Mouse (Mus musculus): ENCODE results near the gene Rab4a. TPM values are rescaled to one million over a fixed set of nuclear protein-coding genes. Genes with fewer than 3 reads are reported as not detected.

Rab4a gene
- total RNA-seq, 1 experiment from 2014 or later, result 20.0 TPM

GRCm38 (mm10) chr8:123813173-123813891 lies 7.5 kb downstream of the Rab4a start:
- peak; percentile 34 for DNase-seq

- DNase-seq, result no peak
Observed at GRCm38 (mm10) chr8:123813892-123814266, 8.1 kb downstream of the Rab4a start.

DNA sequence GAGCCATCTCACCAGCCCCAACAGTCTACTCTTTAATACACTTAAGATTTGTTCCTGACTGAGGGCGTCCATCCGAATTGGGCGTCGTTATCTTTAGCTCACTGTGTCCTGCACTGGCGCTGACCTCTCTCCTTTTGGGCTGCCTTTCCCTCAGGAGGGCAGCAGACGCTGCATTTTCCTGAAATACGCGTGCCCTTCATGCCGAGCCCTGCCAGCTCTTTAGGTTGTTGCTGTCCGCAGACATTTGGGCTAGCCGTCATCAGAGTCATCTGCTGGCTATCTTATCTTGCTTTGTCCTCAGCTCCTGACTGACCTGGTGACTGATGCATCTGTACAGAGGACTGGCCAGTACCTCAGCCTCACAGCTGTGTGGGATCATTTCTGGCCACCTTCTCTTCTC lies 9.5 kb downstream of the Rab4a start:
- no peak for DNase-seq

GRCm38 (mm10) chr8:123816939-123817338 lies 11.2 kb downstream of the Rab4a start:
- DNase-seq, result no peak

GRCm38 (mm10) chr8:123817747-123818146 lies 12.0 kb downstream of the Rab4a start:
- no peak for DNase-seq

DNA sequence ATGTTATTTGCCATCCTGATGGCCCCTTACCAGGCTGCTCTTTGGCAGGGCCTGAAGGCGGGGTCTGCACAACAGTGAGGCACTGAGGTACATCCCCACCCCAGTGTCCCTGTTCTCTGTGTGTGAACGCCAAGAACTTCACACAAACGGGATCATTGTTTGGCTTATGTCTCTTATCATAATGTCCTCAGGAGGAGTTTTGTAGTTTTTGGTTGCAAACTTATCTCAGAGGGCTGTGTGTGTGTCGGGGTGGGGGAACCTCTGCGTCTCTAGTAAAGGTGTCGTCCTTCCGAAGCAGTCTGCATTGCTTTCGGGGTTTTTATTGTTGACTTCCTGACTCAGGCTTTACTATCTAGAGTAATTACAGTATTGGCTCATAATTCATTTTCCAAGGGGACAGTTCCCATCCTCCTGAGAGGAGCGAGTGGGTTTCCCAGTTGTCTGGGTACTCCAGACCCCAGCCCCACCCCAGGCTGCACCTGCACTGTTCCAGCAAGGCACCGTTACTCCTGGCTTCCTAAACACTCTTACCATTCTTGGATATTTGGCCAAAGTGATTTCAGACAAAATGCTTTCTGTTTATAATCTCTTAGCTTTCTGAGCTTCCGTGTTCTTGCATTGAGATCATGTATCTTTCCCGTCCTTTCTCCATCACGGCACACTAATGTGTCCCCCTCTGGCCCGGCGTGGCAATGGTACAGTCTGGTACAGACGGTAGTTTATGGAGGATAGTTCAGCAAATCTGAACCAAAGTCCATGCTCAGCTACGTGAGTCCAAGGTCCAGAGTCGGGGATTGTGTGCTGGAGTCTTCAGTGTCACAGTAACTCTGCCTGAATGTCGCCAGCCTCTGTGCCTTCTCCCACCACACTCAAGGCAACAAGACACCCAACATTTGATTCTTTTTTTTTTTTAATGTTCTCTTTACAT lies 14.2 kb downstream of the Rab4a start:
- DNase-seq, result no peak

GRCm38 (mm10) chr8:123820780-123821179 lies 15.0 kb downstream of the Rab4a start:
- no peak for DNase-seq

DNA sequence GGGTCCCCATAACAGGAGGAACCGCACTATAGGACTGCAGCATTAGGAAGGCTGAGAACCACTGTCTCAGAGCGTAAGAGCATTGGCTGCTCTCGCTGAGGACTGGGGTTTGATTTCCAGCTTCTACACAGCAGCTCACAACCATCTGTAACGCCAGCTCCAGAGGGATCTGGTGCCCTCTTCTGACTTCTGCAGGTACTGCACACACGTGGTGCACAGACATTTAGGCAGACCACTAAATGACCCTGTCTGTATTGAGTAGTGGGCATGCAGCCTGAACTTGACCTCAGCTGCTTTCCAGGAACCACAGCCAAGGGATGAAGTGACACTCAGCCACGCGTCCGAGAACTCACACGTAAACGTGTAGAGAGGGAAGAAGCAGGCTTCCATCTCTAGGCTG lies 17.3 kb downstream of the Rab4a start:
- no peak for DNase-seq

GRCm38 (mm10) chr8:123823532-123824123 lies 17.8 kb downstream of the Rab4a start:
- no peak for DNase-seq

- no peak for DNase-seq
Observed at GRCm38 (mm10) chr8:123826001-123826400, 20.2 kb downstream of the Rab4a start.

GRCm38 (mm10) chr8:123826758-123827157 lies 21.0 kb downstream of the Rab4a start:
- no peak for DNase-seq

GRCm38 (mm10) chr8:123827523-123827922 lies 21.7 kb downstream of the Rab4a start:
- no peak for DNase-seq

GRCm38 (mm10) chr8:123832757-123833156 lies 27.0 kb downstream of the Rab4a start:
- DNase-seq, result peak; percentile 81

DNA sequence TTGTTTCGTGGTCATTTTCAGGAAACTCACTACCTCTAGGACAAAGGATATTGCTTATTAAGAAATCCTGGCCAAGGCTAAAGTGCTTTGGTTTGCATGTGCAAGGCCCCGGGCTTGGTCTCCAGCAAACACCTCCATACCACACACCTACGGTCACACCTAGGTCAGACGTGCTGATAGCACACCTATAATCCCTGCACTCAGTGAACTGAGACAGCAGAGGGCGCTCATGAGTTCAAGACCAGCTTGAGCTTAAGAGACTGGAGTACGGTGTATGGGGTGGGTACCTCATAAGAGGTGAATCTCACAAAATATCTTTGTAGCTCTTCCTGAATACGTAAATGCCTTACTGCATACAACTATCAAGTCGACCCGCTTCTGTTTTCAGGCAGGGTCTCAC lies 29.7 kb downstream of the Rab4a start:
- DNase-seq, result peak; percentile 77

GRCm38 (mm10) chr8:123836354-123836753 lies 30.6 kb downstream of the Rab4a start:
- DNase-seq, result no peak

GRCm38 (mm10) chr8:123838496-123838895 lies 32.7 kb downstream of the Rab4a start:
- DNase-seq, result peak; percentile 31

- no peak for DNase-seq
Observed at GRCm38 (mm10) chr8:123840578-123841345, 35.0 kb downstream of the Rab4a start.

DNA sequence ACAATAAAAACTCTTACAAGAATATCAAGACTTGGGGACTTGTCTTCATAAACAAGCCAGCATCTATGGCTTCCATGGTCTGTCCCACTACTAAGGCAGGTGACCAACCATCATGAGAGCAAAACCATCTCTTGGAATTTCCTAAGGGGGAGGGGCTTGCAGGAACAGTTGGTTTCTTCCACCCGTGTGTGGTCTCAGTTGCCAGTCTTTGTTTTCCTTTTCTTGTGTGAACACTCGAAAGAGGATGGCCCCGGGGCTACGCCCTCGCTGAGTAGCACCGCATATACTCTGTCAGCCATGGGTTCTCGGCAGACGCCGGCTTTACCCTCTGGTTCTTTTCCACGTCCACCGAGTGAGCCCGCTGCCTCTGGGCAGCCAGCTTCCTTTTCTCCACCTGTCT lies 36.3 kb downstream of the Rab4a start:
- DNase-seq, result no peak

- DNase-seq, result no peak
Observed at GRCm38 (mm10) chr8:123844341-123844740, 38.6 kb downstream of the Rab4a start.

GRCm38 (mm10) chr8:123845114-123845513 lies 39.3 kb downstream of the Rab4a start:
- DNase-seq, result no peak

DNA sequence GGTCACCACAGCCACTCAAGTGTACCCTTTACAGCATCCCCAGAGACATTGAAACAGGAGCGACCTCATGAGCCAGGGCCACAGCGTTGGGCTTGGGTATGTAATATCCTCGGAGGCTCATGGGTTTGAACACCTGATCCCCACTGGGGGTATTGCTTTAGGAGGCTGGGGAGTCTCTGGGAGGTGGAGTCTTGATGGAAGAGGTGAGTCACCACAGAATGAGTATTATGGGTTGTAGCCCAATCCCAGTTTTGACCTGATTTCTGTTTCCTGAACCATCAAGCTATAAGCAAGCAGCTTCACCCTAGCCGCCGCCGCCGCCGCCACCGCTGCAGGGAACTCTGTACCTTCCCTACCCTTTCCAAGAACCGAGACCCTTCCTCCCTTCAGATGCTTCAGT lies 40.2 kb downstream of the Rab4a start:
- DNase-seq, result no peak

GRCm38 (mm10) chr8:123846509-123846908 lies 40.7 kb downstream of the Rab4a start:
- no peak for DNase-seq
